Mouse (Mus musculus) kidney, embryonic 14.5 days (tissue): ENCODE results near the gene Ralgapa1. TPM values are rescaled to one million over a fixed set of nuclear protein-coding genes. Genes with fewer than 3 reads are reported as not detected.
"Not testable (repeated sequence)": the region's sequence is repeated elsewhere in the genome, so short reads cannot be mapped to it uniquely, and the experiment has no call there.

Experiments used
- ATAC-seq: fragments of 200-750 bp; cut with Nextera tagmentation; 2 replicates; pipeline ENCODE4 v1.8.0; 2017; ENCODE audit warnings: moderate number of reproducible peaks, mild to moderate bottlenecking, moderate TSS enrichment, moderate library complexity; ENCODE audit not compliant: low FRiP score, low TSS enrichment
- H3K27ac ChIP-seq: fragments of 300-500 bp; sonication (generic); 2 replicates; pipeline ENCODE4 v1.5.1; 2014; ENCODE audit warnings: low read depth, mild to moderate bottlenecking, low read length, moderate library complexity, mixed read lengths
- H3K27me3 ChIP-seq: fragments of 300-500 bp; sonication (generic); 2 replicates; pipeline ENCODE4 v1.6.1; 2014; ENCODE audit warnings: mild to moderate bottlenecking, low read length; ENCODE audit not compliant: control insufficient read depth, insufficient read depth
- H3K36me3 ChIP-seq: fragments of 300-500 bp; sonication (generic); 2 replicates; pipeline ENCODE4 v1.6.1; 2014; ENCODE audit warnings: low read length, mixed read lengths; ENCODE audit not compliant: control insufficient read depth, insufficient read depth
- H3K4me1 ChIP-seq: fragments of 300-500 bp; sonication (generic); 2 replicates; pipeline ENCODE4 v1.6.1; 2014; ENCODE audit warnings: low read length, mixed read lengths; ENCODE audit not compliant: control insufficient read depth, insufficient read depth
- H3K4me2 ChIP-seq: fragments of 300-500 bp; sonication (generic); replicated peaks from 2 replicates; pipeline ENCODE4 v1.6.1; 2014; ENCODE audit warnings: low read depth, mild to moderate bottlenecking, low read length
- H3K4me3 ChIP-seq: fragments of 300-500 bp; sonication (generic); 2 replicates; pipeline ENCODE4 v1.5.1; 2014; ENCODE audit warnings: mild to moderate bottlenecking, low read length
- H3K9ac ChIP-seq: fragments of 300-500 bp; sonication (generic); 2 replicates; pipeline ENCODE4 v1.6.1; 2014; ENCODE audit warnings: low read depth, mild to moderate bottlenecking, low read length, moderate library complexity
- H3K9me3 ChIP-seq: fragments of 300-500 bp; sonication (generic); 2 replicates; pipeline ENCODE4 v1.6.1; 2016; ENCODE audit warnings: low read length; ENCODE audit not compliant: control insufficient read depth
- WGBS: fragments of 180-500 bp; shearing (Covaris S2); extraction: QIAGEN DNeasy Blood & Tissue Kit; methylation state at CpG from one replicate; pipeline ENCODE4 v1.1.7; 2014; 5-methylcytosine and 5-hydroxymethylcytosine counted together
- polyA plus RNA-seq: library from polyadenylated mRNA; unstranded; fragments of >200 nt; fragmentation: Nextera tagmentation; extraction: Ambion mirVana; gene quantifications from 2 replicates; pipeline ENCODE4 v1.2.1, GENCODE M21; 2014

Ralgapa1 gene
- polyA plus RNA-seq, 1 experiment from 2014 or later: 22.2 TPM

DNA sequence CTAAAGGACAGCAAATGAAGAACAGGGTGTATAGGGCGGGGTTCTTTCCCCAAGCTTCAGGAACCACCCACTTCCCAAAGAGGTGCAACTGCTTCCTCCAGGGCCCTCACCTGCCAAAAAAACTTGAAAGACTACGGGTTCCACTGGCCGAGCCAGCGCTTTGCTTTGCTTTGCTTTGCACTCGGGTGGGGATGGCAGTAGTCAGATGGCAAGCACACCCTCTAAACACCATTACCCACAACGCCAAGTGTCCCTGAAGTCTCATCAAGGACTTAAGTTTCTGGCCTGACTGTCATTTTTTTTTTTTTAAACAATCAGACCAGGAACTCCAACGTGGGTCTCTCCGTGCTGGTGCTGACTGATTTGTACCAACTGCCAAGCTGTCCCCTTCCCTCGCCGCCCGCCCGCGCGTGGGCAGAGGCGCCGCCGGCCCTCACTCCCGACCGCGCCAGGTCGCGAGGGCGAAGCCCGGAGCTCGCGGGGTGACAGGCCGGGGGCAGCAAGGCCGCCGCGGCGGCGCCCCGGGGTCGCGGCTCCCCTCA, 777 bp downstream of the Ralgapa1 start:
- Histone ChIP-seq H3K27me3 (no peaks in the 10 kb centered on the region), H3K9ac (peak overlapping the region; percentile 94), H3K36me3 (no peaks in the 10 kb centered on the region), H3K4me1 (no peaks in the 10 kb centered on the region), H3K4me2 (peak overlapping the region; percentile 48), H3K27ac (peak overlapping the region; percentile 95), H3K9me3 (no peaks in the 10 kb centered on the region), H3K4me3 (peak overlapping the region; percentile 83)
- peak; percentile 16 for ATAC-seq
- WGBS: under 1% methylated on average over 35 of the region's 35 CpGs

DNA sequence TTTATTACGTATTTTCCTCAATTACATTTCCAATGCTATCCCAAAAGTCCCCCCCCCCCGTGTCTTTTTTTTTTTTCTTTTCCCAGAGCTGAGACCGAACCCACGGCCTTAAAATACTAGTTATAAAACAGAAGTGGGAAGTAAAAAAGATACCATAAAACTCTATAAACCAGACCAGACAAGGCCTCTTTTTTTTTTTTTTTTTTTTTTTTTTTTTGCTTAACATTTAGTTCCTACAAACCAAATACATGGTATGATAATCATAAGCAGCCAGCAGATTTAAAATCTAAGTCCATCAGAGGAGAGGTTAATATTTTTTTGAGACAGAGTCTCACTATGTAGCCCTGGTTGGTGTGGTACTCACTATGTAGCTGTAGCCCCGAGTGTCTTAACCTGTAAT, 4.5 kb downstream of the Ralgapa1 start:
- WGBS: 68% methylated on average over 5 of the region's 5 CpGs
- H3K4me2 ChIP-seq: no peak overlapping the region
- H3K27ac ChIP-seq: no peak overlapping the region
- H3K9me3 ChIP-seq: no peaks in the 10 kb centered on the region
- ATAC-seq: 0 out of 2 replicates have a peak, but pooled peaks have one; percentile 37
- H3K4me1 ChIP-seq: no peaks in the 10 kb centered on the region
- H3K27me3 ChIP-seq: no peaks in the 10 kb centered on the region
- no peaks in the 10 kb centered on the region for H3K36me3 ChIP-seq
- H3K9ac ChIP-seq: no peak overlapping the region
- no peak overlapping the region for H3K4me3 ChIP-seq

GRCm38 (mm10) chr12:55805035-55805434, 15.9 kb downstream of the Ralgapa1 start:
- H3K36me3 ChIP-seq: no peaks in the 10 kb centered on the region
- no peaks in the 10 kb centered on the region for H3K9me3 ChIP-seq
- ATAC-seq: no peak
- no peak overlapping the region for H3K9ac ChIP-seq
- no peaks in the 10 kb centered on the region for H3K4me1 ChIP-seq
- no peak overlapping the region for H3K27ac ChIP-seq
- no peak overlapping the region for H3K4me3 ChIP-seq
- WGBS: 53% methylated on average over 3 of the region's 3 CpGs
- no peaks in the 10 kb centered on the region for H3K27me3 ChIP-seq
- no peak overlapping the region for H3K4me2 ChIP-seq

GRCm38 (mm10) chr12:55801131-55801530, 19.8 kb downstream of the Ralgapa1 start:
- Histone ChIP-seq H3K4me3 (no peak overlapping the region), H3K9ac (no peak overlapping the region), H3K9me3 (no peaks in the 10 kb centered on the region), H3K36me3 (no peaks in the 10 kb centered on the region), H3K27ac (no peak overlapping the region), H3K27me3 (no peaks in the 10 kb centered on the region), H3K4me2 (no peak overlapping the region), H3K4me1 (no peaks in the 10 kb centered on the region)
- ATAC-seq: no peak
- 91% methylated on average over 4 of the region's 4 CpGs for WGBS

- H3K36me3 ChIP-seq: no peaks in the 10 kb centered on the region
- no peak overlapping the region for H3K27ac ChIP-seq
- H3K9ac ChIP-seq: no peak overlapping the region
- H3K4me1 ChIP-seq: no peaks in the 10 kb centered on the region
- H3K4me2 ChIP-seq: no peak overlapping the region
- no peaks in the 10 kb centered on the region for H3K27me3 ChIP-seq
- 88% methylated on average over 5 of the region's 5 CpGs for WGBS
- no peak overlapping the region for H3K4me3 ChIP-seq
- ATAC-seq: no peak
- no peaks in the 10 kb centered on the region for H3K9me3 ChIP-seq
These were observed 20.8 kb downstream of the Ralgapa1 start for GRCm38 (mm10) chr12:55800144-55800543.

- H3K4me3 ChIP-seq: no peak overlapping the region
- no peaks in the 10 kb centered on the region for H3K36me3 ChIP-seq
- no peak for ATAC-seq
- no peak overlapping the region for H3K27ac ChIP-seq
- no peak overlapping the region for H3K9ac ChIP-seq
- no peaks in the 10 kb centered on the region for H3K9me3 ChIP-seq
- H3K27me3 ChIP-seq: no peaks in the 10 kb centered on the region
- no peak overlapping the region for H3K4me2 ChIP-seq
- WGBS: 92% methylated on average over 4 of the region's 4 CpGs
- H3K4me1 ChIP-seq: no peaks in the 10 kb centered on the region
These were observed 22.2 kb downstream of the Ralgapa1 start for GRCm38 (mm10) chr12:55798745-55799144.

DNA sequence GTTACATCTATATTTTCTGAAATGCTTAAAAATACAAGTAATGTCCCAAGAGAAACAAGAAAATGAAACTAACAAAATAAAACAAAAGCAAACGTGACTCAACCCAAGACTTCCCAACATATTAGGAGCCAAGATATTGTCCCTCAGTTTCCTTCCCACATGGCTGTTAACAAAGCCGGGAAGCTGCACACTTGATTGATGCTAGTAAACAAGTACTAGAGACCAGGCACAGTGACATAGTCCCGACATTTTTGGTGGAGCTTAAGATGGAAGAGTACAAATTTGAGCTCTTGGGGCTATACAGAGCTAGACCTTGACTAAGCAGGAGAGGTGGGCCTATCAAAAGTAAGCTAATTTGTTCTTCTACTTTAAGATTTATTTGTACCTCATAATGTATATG, 23.9 kb downstream of the Ralgapa1 start:
- no peak overlapping the region for H3K9ac ChIP-seq

GRCm38 (mm10) chr12:55794485-55794884, 26.5 kb downstream of the Ralgapa1 start:
- not testable (repeated sequence) for H3K4me1 ChIP-seq, H3K9ac ChIP-seq, H3K4me3 ChIP-seq, H3K27me3 ChIP-seq, H3K36me3 ChIP-seq, H3K27ac ChIP-seq, H3K9me3 ChIP-seq, ATAC-seq, H3K4me2 ChIP-seq
- 86% methylated on average over 4 of the region's 4 CpGs for WGBS

More for the DNA sequence above, 23.9 kb downstream of the Ralgapa1 start:
- Histone ChIP-seq H3K4me3 (no peak overlapping the region), H3K4me2 (no peak overlapping the region), H3K9me3 (no peaks in the 10 kb centered on the region), H3K4me1 (no peaks in the 10 kb centered on the region), H3K27me3 (no peaks in the 10 kb centered on the region), H3K36me3 (no peaks in the 10 kb centered on the region), H3K27ac (no peak overlapping the region)
- 79% methylated on average over 3 of the region's 3 CpGs for WGBS
- no peak for ATAC-seq

DNA sequence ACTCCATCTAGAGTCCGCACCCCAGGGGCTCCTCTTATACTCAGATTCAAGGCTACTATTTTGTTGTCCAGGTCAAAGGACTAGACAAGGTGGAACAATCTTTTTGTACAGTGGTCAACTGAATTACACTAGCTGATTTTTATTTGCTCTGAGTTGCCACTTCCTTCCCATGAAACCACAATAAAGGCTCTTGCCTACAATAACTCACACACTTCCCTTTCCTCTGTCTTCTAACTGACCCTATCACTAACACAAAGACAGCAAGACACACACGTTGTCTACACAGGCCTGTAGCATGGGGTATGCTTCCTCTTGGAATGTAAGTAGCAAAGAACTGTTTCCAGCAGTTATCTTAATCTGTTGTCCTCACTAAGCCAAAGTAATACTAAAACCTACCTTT, 35.7 kb downstream of the Ralgapa1 start:
- Histone ChIP-seq H3K36me3 (peaks cover 12% of the 10 kb centered on the region), H3K4me2 (no peak overlapping the region)
- 64% methylated on average over 2 of the region's 2 CpGs for WGBS

More for the DNA sequence above, 35.7 kb downstream of the Ralgapa1 start:
- H3K4me1 ChIP-seq: no peaks in the 10 kb centered on the region
- H3K9ac ChIP-seq: no peak overlapping the region
- no peak overlapping the region for H3K4me3 ChIP-seq
- no peaks in the 10 kb centered on the region for H3K27me3 ChIP-seq
- ATAC-seq: no peak
- H3K9me3 ChIP-seq: no peaks in the 10 kb centered on the region
- H3K27ac ChIP-seq: no peak overlapping the region
